Mouse (Mus musculus) olfactory bulb, adult 2 months (tissue): ENCODE data around the gene Nrxn3.

ENCODE experiments used
- CTCF ChIP-seq: fragments of 200-500 bp; IDR thresholded peaks from 2 replicates; pipeline ENCODE4 v1.5.1; 2012; ENCODE audit warnings: low read depth, mild to moderate bottlenecking, low read length, moderate library complexity; ENCODE audit not compliant: insufficient read depth
- POLR2A ChIP-seq: fragments of 200-500 bp; IDR thresholded peaks from 2 replicates; pipeline ENCODE4 v1.6.1; 2012; ENCODE audit warnings: mild to moderate bottlenecking, low read depth, low read length, moderate library complexity; ENCODE audit not compliant: insufficient read depth

- TF ChIP-seq CTCF (no peak), POLR2A (no peak)
Measured at GRCm38 (mm10) chr12:89383254-89383653, 660.6 kb downstream of the Nrxn3 start.
